Mouse (Mus musculus) neural tube, embryonic 15.5 days (tissue): ENCODE measurements around the gene Zfr2. TPM values are rescaled to one million over a fixed set of nuclear protein-coding genes. Genes with fewer than 3 reads are reported as not detected.
A peak's percentile ranks its signal among the peaks of the same experiment; 100 is the strongest.

Experiments used
- ATAC-seq: fragments of 200-750 bp; cut with Nextera tagmentation; 2 replicates; pipeline ENCODE4 v1.8.0; 2017; ENCODE audit warnings: mild to moderate bottlenecking, moderate TSS enrichment, moderate library complexity; ENCODE audit not compliant: low FRiP score
- H3K27ac ChIP-seq: fragments of 300-500 bp; sonication (generic); replicated peaks from 2 replicates; pipeline ENCODE4 v1.5.1; 2015; ENCODE audit warnings: mild to moderate bottlenecking, inconsistent platforms
- H3K27me3 ChIP-seq: fragments of 300-500 bp; sonication (generic); replicated peaks from 2 replicates; pipeline ENCODE4 v1.6.1; 2015; ENCODE audit warnings: inconsistent platforms
- H3K36me3 ChIP-seq: fragments of 300-500 bp; sonication (generic); 2 replicates; pipeline ENCODE4 v1.6.1; 2015; ENCODE audit warnings: inconsistent platforms
- H3K4me1 ChIP-seq: fragments of 300-500 bp; sonication (generic); 2 replicates; pipeline ENCODE4 v1.6.1; 2015; ENCODE audit warnings: inconsistent platforms
- H3K4me2 ChIP-seq: fragments of 300-500 bp; sonication (generic); 2 replicates; pipeline ENCODE4 v1.6.1; 2015; ENCODE audit warnings: inconsistent platforms, mild to moderate bottlenecking, moderate library complexity
- H3K4me3 ChIP-seq: fragments of 300-500 bp; sonication (generic); replicated peaks from 2 replicates; pipeline ENCODE4 v1.5.1; 2015; ENCODE audit warnings: mild to moderate bottlenecking, inconsistent platforms
- H3K9ac ChIP-seq: fragments of 300-500 bp; sonication (generic); replicated peaks from 2 replicates; pipeline ENCODE4 v1.6.1; 2015; ENCODE audit warnings: mild to moderate bottlenecking, inconsistent platforms
- H3K9me3 ChIP-seq: fragments of 300-500 bp; sonication (generic); replicated peaks from 2 replicates; pipeline ENCODE4 v1.6.1; 2016; ENCODE audit warnings: inconsistent platforms
- WGBS: fragments of 180-500 bp; shearing (Covaris S2); methylation state at CpG from one replicate; pipeline ENCODE4 v1.1.7; 2015; ENCODE audit warnings: mixed read lengths; 5-methylcytosine and 5-hydroxymethylcytosine counted together
- microRNA-seq: library from miRNA; unstranded; fragments of <30 nt; microRNA quantifications from one replicate; pipeline ENCODE4, GENCODE M21; 2017
- polyA plus RNA-seq: library from polyadenylated mRNA; unstranded; fragments of >200 nt; fragmentation: Nextera tagmentation; extraction: Ambion mirVana; gene quantifications from 2 replicates; pipeline ENCODE4 v1.2.1, GENCODE M21; 2015

Gene Zfr2
- polyA plus RNA-seq, 1 experiment from 2014 or later, result 31.9 TPM

GRCm38 (mm10) chr10:81300352-81300907, 67.5 kb downstream of the Zfr2 start:
- ATAC-seq, result no peak
- no peak overlapping the region for H3K4me2 ChIP-seq
- H3K4me3 ChIP-seq, result no peak overlapping the region
- H3K4me1 ChIP-seq, result peaks cover 52% of the 10 kb centered on the region
- 81% methylated on average over 9 of the region's 9 CpGs for WGBS
- H3K9me3 ChIP-seq, result no peaks in the 10 kb centered on the region
- H3K27me3 ChIP-seq, result no peaks in the 10 kb centered on the region
- H3K27ac ChIP-seq, result no peak overlapping the region
- no peak overlapping the region for H3K9ac ChIP-seq
- no peaks in the 10 kb centered on the region for H3K36me3 ChIP-seq

- Histone ChIP-seq H3K4me2 (no peak overlapping the region), H3K27me3 (no peaks in the 10 kb centered on the region), H3K4me1 (peaks cover 43% of the 10 kb centered on the region), H3K27ac (no peak overlapping the region), H3K36me3 (peaks cover 8% of the 10 kb centered on the region), H3K9me3 (no peaks in the 10 kb centered on the region), H3K9ac (no peak overlapping the region), H3K4me3 (no peak overlapping the region)
- 81% methylated on average over 9 of the region's 9 CpGs for WGBS
- ATAC-seq, result no peak
Observed at GRCm38 (mm10) chr10:81301321-81301720, 68.4 kb downstream of the Zfr2 start.

Small RNA genes lying within 50 kb of the gene (microRNA-seq; reads per million reads assigned to microRNA genes)
- gene Mir3057, result 11.6 reads per million, percentile 27 among the genes with 10 or more reads in this experiment

Other genes with a start within 250 kb of the Zfr2 start
- gene Gng7, start 218.2 kb upstream of the Zfr2 start, polyA plus RNA-seq, result 22.8 and 24.9 TPM in 2 replicates
- gene Diras1, start 207.5 kb upstream of the Zfr2 start, polyA plus RNA-seq, result 55.3 and 69.4 TPM in 2 replicates
- 43.9 and 47.7 TPM in 2 replicates for gene Slc39a3, start 195.7 kb upstream of the Zfr2 start, polyA plus RNA-seq
- 290 and 298 TPM in 2 replicates for gene Sgta, start 173.0 kb upstream of the Zfr2 start, polyA plus RNA-seq
- gene Thop1, start 163.1 kb upstream of the Zfr2 start, polyA plus RNA-seq, result 44.3 and 52.9 TPM in 2 replicates
- 0.38 and 0.56 TPM in 2 replicates for gene Creb3l3, start 134.3 kb upstream of the Zfr2 start, polyA plus RNA-seq
- gene Map2k2, start 127.2 kb upstream of the Zfr2 start, polyA plus RNA-seq, result 227 and 241 TPM in 2 replicates
- 14.8 and 21.0 TPM in 2 replicates for gene Zbtb7a, start 97.9 kb upstream of the Zfr2 start, polyA plus RNA-seq
- 52.8 and 57.3 TPM in 2 replicates for gene Pias4, start 65.2 kb upstream of the Zfr2 start, polyA plus RNA-seq
- gene Eef2, start 56.5 kb upstream of the Zfr2 start, polyA plus RNA-seq, result 493 and 549 TPM in 2 replicates
- 65.7 and 70.4 TPM in 2 replicates for gene Dapk3, start 50.1 kb upstream of the Zfr2 start, polyA plus RNA-seq
- gene 4930442H23Rik, start 49.3 kb upstream of the Zfr2 start, polyA plus RNA-seq, result not detected in 2 replicates
- 0.17 and 0.26 TPM in 2 replicates for gene Nmrk2, start 31.1 kb upstream of the Zfr2 start, polyA plus RNA-seq
- 64.8 and 91.1 TPM in 2 replicates for gene Atcay, start 2.3 kb upstream of the Zfr2 start, polyA plus RNA-seq
- 37.1 and 48.3 TPM in 2 replicates for gene Matk, start 19.8 kb downstream of the Zfr2 start, polyA plus RNA-seq
- gene Mrpl54, start 33.8 kb downstream of the Zfr2 start, polyA plus RNA-seq, result 155 and 160 TPM in 2 replicates
- 38.0 and 39.1 TPM in 2 replicates for gene Apba3, start 33.8 kb downstream of the Zfr2 start, polyA plus RNA-seq
- 4.1 and 7.9 TPM in 2 replicates for gene Tjp3, start 58.4 kb downstream of the Zfr2 start, polyA plus RNA-seq
- 116 and 124 TPM in 2 replicates for gene Pip5k1c, start 59.8 kb downstream of the Zfr2 start, polyA plus RNA-seq
- gene Cactin, start 87.9 kb downstream of the Zfr2 start, polyA plus RNA-seq, result 27.8 and 34.0 TPM in 2 replicates
- gene Tbxa2r, start 95.6 kb downstream of the Zfr2 start, polyA plus RNA-seq, result 5.5 and 11.4 TPM in 2 replicates
- not detected in 2 replicates for gene Gipc3, start 110.1 kb downstream of the Zfr2 start, polyA plus RNA-seq
- gene Hmg20b, start 117.3 kb downstream of the Zfr2 start, polyA plus RNA-seq, result 31.0 and 48.9 TPM in 2 replicates
- gene Mfsd12, start 124.3 kb downstream of the Zfr2 start, polyA plus RNA-seq, result 22.9 and 29.4 TPM in 2 replicates
- gene 4930404N11Rik, start 132.7 kb downstream of the Zfr2 start, polyA plus RNA-seq, result 1.3 and 1.5 TPM in 2 replicates
- 132 and 146 TPM in 2 replicates for gene Fzr1, start 145.4 kb downstream of the Zfr2 start, polyA plus RNA-seq
- 101 TPM in 2 replicates for gene Dohh, start 151.3 kb downstream of the Zfr2 start, polyA plus RNA-seq
- 5.7 and 7.2 TPM in 2 replicates for gene Gm48551, start 151.3 kb downstream of the Zfr2 start, polyA plus RNA-seq
- gene Gm48552, start 155.8 kb downstream of the Zfr2 start, polyA plus RNA-seq, result 3.4 and 3.6 TPM in 2 replicates
- 2.5 and 9.3 TPM in 2 replicates for gene Smim24, start 159.9 kb downstream of the Zfr2 start, polyA plus RNA-seq
- gene Nfic, start 222.5 kb downstream of the Zfr2 start, polyA plus RNA-seq, result 35.0 and 35.8 TPM in 2 replicates
- gene Celf5, start 249.6 kb downstream of the Zfr2 start, polyA plus RNA-seq, result 54.8 and 62.5 TPM in 2 replicates